In the genomic region with DNA sequence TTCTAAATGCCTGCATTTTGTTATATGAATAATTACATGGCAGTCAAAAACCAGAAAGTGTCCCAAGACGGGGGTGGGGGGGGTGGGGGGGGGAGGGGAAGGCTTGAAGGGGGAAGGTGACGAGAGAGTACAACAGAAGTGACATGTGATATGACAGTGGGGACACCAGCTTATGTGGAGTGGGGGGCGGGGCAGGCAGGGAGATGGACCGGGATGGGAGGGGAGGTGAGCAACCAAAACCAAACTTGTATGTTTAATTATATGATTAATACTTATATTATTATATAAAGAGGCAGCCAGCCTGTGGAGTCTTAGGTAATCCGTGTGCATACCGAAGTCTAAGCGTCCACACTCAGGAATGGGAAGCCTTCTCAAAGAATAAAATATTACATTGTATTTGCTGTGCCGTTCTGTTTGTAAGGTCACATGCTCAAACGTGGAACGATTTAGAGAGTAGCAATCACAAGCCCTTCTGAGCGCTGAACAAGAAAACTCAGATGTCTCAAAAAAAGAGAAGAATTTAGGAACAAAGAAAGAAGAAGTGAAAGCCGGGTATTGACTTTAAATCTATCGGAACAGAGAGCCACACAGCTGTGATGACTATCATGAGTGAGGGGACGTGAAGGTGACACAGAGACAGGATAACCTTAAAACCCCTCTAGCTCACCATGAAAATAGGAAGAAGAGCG, we compare ENCODE assay signal across 16 mouse cellular contexts.
"Had no signal": no experiment of that assay in that cellular context is flagged by ENCODE, and none has a peak within 500 bp of the region (broad histone marks: within the 10 kb centered on the region; RNA-seq: fewer than 3 reads in every experiment).

No protein-coding gene starts in this region.

- H3K36me3 ChIP-seq: intestine, embryonic 15.5 days; limb, embryonic 12.5 days; lung, embryonic 15.5 days; midbrain, embryonic 15.5 days; stomach, embryonic 15.5 days had no signal

- H3K9ac ChIP-seq: intestine, embryonic 15.5 days; limb, embryonic 12.5 days; lung, embryonic 15.5 days; midbrain, embryonic 15.5 days; stomach, embryonic 15.5 days had no signal

- H3K4me2 ChIP-seq: intestine, embryonic 15.5 days; limb, embryonic 12.5 days; liver, embryonic 11.5 days; lung, embryonic 15.5 days; midbrain, embryonic 11.5 days; midbrain, embryonic 15.5 days; stomach, embryonic 15.5 days had no signal

- H3K4me3 ChIP-seq: intestine, embryonic 15.5 days; layer of hippocampus, adult 2 months; limb, embryonic 12.5 days; lung, embryonic 15.5 days; megakaryocyte, embryonic 14.5 days; midbrain, embryonic 15.5 days; stomach, embryonic 15.5 days had no signal

- H3K27me3 ChIP-seq: intestine, embryonic 15.5 days; limb, embryonic 12.5 days; lung, embryonic 15.5 days; megakaryocyte, embryonic 14.5 days; midbrain, embryonic 15.5 days; stomach, embryonic 15.5 days had no signal

- ATAC-seq: intestine, embryonic 15.5 days; midbrain, embryonic 15.5 days had no signal

- H3K9me3 ChIP-seq: intestine, embryonic 15.5 days; limb, embryonic 12.5 days; lung, embryonic 15.5 days; megakaryocyte, embryonic 14.5 days; midbrain, embryonic 15.5 days; stomach, embryonic 15.5 days had no signal

- H3K4me1 ChIP-seq: intestine, embryonic 15.5 days; lung, embryonic 15.5 days; megakaryocyte, embryonic 14.5 days; midbrain, embryonic 15.5 days; stomach, embryonic 15.5 days had no signal

- DNase-seq: kidney, adult 18-20 months; kidney, postnatal 10 days; kidney, postnatal 4 days; lung, postnatal 36 days; right cerebral cortex, adult 18-20 months; right cerebral cortex, postnatal 25 days; thymus, adult 2 months had no signal

- H3K27ac ChIP-seq: intestine, embryonic 15.5 days; layer of hippocampus, adult 2 months; limb, embryonic 12.5 days; lung, embryonic 15.5 days; midbrain, embryonic 15.5 days; stomach, embryonic 15.5 days had no signal
